Mouse (Mus musculus): Measurements from ENCODE around the gene Fastk.

Fastk gene

DNA sequence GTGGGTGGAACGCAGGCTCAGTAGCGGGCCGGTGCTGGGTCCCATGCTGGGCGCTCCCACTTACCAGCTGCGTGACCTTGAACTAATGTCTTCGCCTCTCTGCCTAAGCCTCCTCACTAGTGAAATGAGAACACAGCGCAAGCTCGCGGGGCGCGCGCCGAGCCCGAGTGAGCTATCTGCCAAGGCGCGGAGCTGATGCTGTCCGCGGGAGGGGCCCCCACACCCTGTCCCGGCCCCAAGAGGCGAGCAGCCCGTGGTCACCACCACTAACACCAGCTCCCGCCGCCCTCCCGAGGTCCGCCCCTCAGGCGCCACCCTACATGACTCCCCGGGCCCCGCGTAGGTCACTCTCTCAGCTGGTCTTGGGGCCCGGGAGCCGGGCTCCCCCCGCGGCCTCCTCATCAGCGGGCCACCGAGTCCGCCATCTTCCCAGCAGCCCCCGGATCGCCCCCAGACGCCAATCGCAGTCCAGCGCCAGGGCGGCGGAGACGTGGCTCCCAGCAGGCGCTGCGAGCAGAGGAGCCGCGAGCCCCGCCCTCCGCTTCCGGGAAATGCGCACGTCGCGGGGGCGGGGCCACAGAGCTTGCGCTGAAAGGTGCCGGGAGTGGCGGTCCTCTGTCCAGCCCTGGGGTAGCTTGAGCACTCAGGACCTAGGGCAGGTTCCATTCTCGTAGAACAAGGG lies at the start of gene Fastk:
TSS of gene Fastk (minus strand) at position 542 of the 682 bp plus-strand sequence.
- peak; percentile 96 for DNase-seq

DNA sequence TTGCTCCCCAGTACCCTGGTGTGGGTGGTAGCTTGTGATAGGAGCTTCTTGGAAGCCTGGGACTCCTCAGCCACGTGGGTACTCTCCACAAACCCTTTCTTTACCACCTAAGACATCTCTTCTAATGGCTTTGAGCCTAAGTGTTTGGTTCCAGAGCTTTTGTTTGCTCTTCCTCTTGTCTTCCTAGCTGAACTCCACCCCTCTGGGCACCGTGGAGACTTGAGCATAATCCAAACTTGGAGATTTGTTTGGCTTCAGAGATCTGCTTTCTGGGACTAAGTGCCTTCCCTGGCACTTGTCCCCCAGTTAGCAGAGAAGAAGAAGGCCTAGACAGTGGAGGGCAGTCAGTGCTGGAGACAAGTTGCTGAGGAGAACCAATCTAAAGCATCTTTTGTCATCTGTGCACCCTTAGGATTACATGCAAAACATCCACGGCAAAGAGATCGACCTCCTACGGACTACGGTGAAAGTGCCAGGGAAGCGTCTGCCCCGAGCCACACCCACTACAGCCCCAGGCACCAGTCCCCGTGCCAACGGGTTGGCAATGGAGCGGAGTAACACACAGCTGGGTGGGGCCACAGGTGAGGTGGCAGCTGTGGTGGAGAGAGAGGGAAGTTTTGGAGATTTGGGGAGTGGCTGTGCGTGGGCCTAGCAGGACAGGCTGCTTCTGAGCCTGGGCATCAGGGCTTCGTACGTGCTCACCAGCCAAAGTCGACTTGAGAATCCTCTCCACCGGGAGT lies 47.6 kb upstream of the Fastk start:
- peak; percentile 25 for DNase-seq

- DNase-seq: no peak
These were observed 45.4 kb upstream of the Fastk start for GRCm38 (mm10) chr5:24490413-24490920.

- no peak for DNase-seq
These were observed 41.7 kb upstream of the Fastk start for GRCm38 (mm10) chr5:24486738-24487137.

- peak; percentile 94 for DNase-seq
These were observed 41.0 kb upstream of the Fastk start for GRCm38 (mm10) chr5:24486097-24486496.

GRCm38 (mm10) chr5:24484963-24485362 lies 39.9 kb upstream of the Fastk start:
- no peak for DNase-seq

- DNase-seq: peak; percentile 63
These were observed 38.2 kb upstream of the Fastk start for GRCm38 (mm10) chr5:24483326-24483725.

DNA sequence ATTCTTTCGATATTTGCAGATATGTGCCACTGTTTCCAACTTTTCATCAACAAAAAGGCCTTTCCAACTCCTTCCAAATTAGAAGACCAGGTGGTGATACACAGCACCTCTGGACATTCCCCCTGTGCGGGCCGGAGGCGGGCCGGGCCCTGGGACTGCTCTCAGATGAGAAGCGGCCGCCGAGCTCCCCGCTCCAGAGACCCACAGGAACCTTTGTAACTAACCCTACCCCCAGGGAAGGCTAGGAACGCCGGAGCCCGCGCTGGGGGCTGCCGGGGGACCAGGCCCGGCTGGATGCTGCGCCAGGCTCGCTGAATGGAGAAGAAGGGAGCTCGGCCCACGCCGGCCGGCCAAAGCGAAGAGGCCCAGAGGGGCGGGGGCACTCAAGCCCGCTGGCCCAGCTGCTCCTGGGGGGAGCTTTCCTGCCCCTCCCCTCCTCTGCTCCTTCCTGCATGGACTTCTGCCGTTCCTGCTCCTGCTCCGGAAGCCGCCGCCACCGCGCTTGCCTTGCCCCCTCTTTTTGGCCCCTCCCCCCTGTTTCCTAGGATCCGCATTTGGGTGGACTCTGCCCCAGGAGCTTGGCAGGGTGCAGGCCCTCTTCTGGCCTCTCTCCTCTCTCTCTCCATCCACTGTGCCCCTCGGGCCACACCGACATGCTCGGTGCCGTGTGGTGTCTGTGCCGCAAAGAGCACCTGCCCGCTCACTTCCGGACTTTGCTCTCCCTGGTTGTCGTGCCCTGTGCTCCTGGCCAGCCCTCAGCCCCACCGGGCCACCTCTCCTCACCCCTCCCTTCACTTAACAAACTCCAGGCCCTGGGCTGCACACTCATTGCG lies 37.4 kb upstream of the Fastk start:
- no peak for DNase-seq

- peak; percentile 78 for DNase-seq
These were observed 36.6 kb upstream of the Fastk start for GRCm38 (mm10) chr5:24481647-24482046.

DNA sequence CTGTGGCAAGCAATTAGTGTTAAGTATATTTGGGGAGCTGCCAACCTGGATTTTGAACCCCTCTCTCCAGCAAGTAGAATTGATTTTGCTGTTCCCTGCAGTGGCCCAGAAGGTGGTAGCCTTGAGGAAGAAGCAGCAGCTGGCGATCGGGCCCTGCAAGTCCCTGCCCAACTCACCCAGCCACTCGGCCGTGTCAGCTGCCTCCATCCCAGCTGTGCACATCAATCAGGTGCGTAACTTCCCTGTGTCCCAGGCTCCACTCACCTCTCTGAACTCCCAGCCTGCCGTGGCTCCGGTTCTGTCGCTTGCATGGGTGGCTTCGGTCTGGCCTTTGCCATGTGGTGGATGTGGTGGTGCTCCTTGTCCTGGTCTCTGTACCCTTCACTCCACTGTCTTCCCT lies 32.8 kb upstream of the Fastk start:
- no peak for DNase-seq

GRCm38 (mm10) chr5:24475476-24476241 lies 30.6 kb upstream of the Fastk start:
- peak; percentile 84 for DNase-seq

GRCm38 (mm10) chr5:24474723-24475261 lies 29.7 kb upstream of the Fastk start:
- peak; percentile 49 for DNase-seq

GRCm38 (mm10) chr5:24474025-24474722 lies 29.1 kb upstream of the Fastk start:
- DNase-seq: peak; percentile 67

DNA sequence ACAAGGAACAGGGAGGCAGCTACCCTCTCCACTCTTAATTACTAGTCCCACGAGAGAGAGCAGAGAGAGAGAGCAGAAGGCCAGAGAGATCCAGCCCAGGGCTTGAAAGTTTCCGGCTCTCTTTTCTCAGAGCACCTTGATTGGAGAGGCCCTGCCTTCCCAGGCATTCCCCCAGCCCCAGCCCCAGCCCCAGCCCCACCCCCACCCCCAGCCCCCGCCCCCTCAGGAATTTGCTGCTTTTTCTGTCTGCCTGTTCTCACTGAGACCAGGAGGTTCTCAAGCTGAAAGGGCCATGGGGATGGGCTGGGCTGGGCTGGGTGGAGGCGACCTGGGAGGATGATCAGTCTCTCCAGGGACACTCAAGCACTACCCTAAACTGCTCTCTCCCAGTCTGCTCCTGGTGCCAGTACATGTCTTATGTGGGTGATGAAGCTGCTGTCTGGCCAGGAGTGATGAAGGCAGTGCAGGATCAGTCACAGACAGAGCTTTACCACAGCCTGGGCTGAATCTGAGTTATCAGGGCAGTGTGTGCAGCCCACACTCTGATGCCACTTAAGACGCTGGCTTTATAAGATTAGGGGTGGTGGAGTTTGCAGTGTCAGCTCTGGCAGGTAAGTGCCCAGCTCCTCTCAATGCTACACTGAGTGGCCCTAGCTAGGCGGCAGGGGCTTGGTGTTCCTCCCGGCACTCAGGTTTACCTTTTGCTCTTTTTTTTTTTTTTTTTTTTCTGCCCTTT lies 28.0 kb upstream of the Fastk start:
- no peak for DNase-seq

DNA sequence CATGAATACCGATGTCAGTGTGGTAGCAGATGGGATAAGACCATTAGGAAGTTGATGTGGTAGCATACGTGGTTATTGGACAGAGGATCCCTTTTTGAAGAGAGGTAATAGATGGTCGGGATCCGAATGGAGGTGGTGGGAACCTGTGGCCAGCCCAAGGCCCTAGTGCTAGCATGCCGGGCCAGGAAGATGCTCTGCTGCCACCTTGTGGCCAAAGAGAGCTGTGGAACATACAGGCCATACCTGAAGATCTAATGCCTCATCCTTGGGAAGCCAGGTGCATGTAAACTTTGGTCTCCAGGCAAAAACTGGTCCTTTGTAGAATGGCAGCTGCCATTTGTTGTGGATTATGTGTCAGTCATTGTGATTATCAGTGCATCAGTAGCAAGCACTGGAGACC lies 25.5 kb upstream of the Fastk start:
- DNase-seq: peak; percentile 89

GRCm38 (mm10) chr5:24466762-24467161 lies 21.7 kb upstream of the Fastk start:
- no peak for DNase-seq

GRCm38 (mm10) chr5:24455613-24456012 lies 10.5 kb upstream of the Fastk start:
- no peak for DNase-seq

DNA sequence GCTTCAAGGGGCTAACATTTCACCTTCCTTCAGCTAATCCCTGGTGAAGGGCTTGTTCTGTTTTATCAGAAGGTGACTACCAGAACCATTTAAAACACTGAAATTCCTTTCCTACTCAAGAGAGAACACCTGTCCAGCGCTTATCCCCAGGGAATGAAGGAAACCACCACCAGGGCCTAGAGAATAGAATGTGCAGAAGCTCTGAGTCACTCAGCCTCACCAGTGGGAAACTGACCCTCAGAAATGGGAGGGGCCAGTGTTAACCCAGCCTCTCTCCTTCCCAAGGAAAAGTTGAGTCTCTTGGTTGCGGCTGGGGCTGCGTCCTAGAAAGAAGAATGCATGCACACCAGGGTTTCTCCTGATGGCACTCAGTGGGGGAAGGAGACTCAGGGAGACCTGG lies 10.0 kb upstream of the Fastk start:
- DNase-seq: no peak

- no peak for DNase-seq
These were observed 8.9 kb upstream of the Fastk start for GRCm38 (mm10) chr5:24453985-24454303.

DNA sequence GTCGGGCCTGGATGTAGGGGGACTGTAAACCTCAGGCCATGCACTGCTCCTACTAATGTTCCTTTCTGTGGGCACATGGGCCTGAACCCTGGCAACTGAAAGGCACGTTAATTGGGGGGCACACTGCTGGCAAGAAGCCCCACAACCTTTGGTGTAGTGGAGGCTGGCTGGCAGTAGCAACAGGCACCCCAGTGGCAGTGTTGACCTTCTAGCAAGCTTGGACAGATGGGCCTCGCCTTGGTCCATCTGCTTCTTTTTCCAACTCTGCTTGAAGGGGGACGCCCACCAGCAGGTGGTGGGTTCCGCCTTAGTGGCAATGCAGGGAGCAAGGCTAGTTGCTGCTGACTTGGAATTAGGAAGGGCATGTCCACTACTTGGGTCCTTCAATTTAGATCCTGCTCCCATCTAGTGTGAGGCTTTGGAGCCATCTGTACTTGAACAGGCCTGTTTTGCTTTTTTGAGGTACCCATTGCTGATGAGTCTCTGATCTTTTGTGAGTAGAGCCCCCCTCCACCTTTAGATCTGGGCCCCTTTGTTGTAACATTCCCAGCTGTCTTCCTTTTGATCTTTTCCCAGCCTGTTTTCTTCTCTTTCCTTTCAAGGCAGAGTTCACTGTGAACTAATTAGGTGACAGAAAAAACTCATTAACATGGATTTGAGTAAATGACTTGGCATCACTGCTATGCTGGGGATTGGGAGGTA lies 8.3 kb upstream of the Fastk start:
- DNase-seq: no peak
